Mouse (Mus musculus): Measurements from ENCODE around the gene Gys1. TPM values are rescaled to one million over a fixed set of nuclear protein-coding genes. Genes with fewer than 3 reads are reported as not detected.
"Not testable (repeated sequence)": the region's sequence is repeated elsewhere in the genome, so short reads cannot be mapped to it uniquely, and the experiment has no call there.

The Gys1 gene
- polyA plus RNA-seq, 1 experiment, result not detected

- TF ChIP-seq POLR2A (IDR thresholded peaks at IDR 0.05; ENCODE audit: insufficient read depth, low read depth, low read length), result no peak
- no peak for TF ChIP-seq CTCF (IDR thresholded peaks at IDR 0.05; ENCODE audit: insufficient read depth, low read depth, low read length)
- WGBS, result under 1% methylated on average over 43 of the region's 43 CpGs
Observed at GRCm38 (mm10) chr7:45458748-45459563, 24.3 kb downstream of the Gys1 start.

GRCm38 (mm10) chr7:45459564-45460140, 25.0 kb downstream of the Gys1 start, which contains the start of gene Ftl1:
Gene Ftl1, minus strand, starts transcription at chr7:45459884.
- Histone ChIP-seq H3K4me3 (ENCODE audit: insufficient read depth, low read depth, low read length) (peak within 1 kb of the TSS; percentile 58), H3K4me1 (ENCODE audit: control insufficient read depth, insufficient read depth, low read length) (peaks cover 22% of the 10 kb centered on the region), H3K27ac (ENCODE audit: insufficient read depth, low read depth, low read length) (peak within 1 kb of the TSS; percentile 86)
- 0% methylated on average over 37 of the region's 37 CpGs for WGBS
- TF ChIP-seq POLR2A (IDR thresholded peaks at IDR 0.05; ENCODE audit: insufficient read depth, low read depth, low read length), result peak; percentile 96

More at GRCm38 (mm10) chr7:45458748-45459563, 24.3 kb downstream of the Gys1 start:
- Histone ChIP-seq H3K4me3 (ENCODE audit: insufficient read depth, low read depth, low read length) (peak overlapping the region; percentile 58), H3K27ac (ENCODE audit: insufficient read depth, low read depth, low read length) (peak overlapping the region; percentile 65), H3K4me1 (ENCODE audit: control insufficient read depth, insufficient read depth, low read length) (peaks cover 22% of the 10 kb centered on the region)

GRCm38 (mm10) chr7:45460377-45460776, 25.7 kb downstream of the Gys1 start:
- peaks cover 28% of the 10 kb centered on the region for H3K4me1 ChIP-seq (ENCODE audit: control insufficient read depth, insufficient read depth, low read length)
- H3K4me3 ChIP-seq (ENCODE audit: insufficient read depth, low read depth, low read length), result no peak overlapping the region
- WGBS, result 66% methylated on average over 7 of the region's 7 CpGs
- H3K27ac ChIP-seq (ENCODE audit: insufficient read depth, low read depth, low read length), result peak overlapping the region; percentile 86
- TF ChIP-seq CTCF (IDR thresholded peaks at IDR 0.05; ENCODE audit: insufficient read depth, low read depth, low read length), result no peak
- TF ChIP-seq POLR2A (IDR thresholded peaks at IDR 0.05; ENCODE audit: insufficient read depth, low read depth, low read length), result no peak

GRCm38 (mm10) chr7:45460860-45461314, 26.2 kb downstream of the Gys1 start:
- peaks cover 33% of the 10 kb centered on the region for H3K4me1 ChIP-seq (ENCODE audit: control insufficient read depth, insufficient read depth, low read length)
- H3K4me3 ChIP-seq (ENCODE audit: insufficient read depth, low read depth, low read length), result no peak overlapping the region
- 33% methylated on average over 13 of the region's 13 CpGs for WGBS
- TF ChIP-seq CTCF (IDR thresholded peaks at IDR 0.05; ENCODE audit: insufficient read depth, low read depth, low read length) (no peak), POLR2A (IDR thresholded peaks at IDR 0.05; ENCODE audit: insufficient read depth, low read depth, low read length) (no peak)
- H3K27ac ChIP-seq (ENCODE audit: insufficient read depth, low read depth, low read length), result peak overlapping the region; percentile 86; the same call in 1 of the 2 replicates

GRCm38 (mm10) chr7:45461326-45461725, 26.7 kb downstream of the Gys1 start:
- WGBS, result 63% methylated on average over 5 of the region's 5 CpGs
- H3K4me3 ChIP-seq (ENCODE audit: insufficient read depth, low read depth, low read length), result no peak overlapping the region
- H3K4me1 ChIP-seq (ENCODE audit: control insufficient read depth, insufficient read depth, low read length), result peaks cover 36% of the 10 kb centered on the region
- no peak for TF ChIP-seq POLR2A (IDR thresholded peaks at IDR 0.05; ENCODE audit: insufficient read depth, low read depth, low read length)
- TF ChIP-seq CTCF (IDR thresholded peaks at IDR 0.05; ENCODE audit: insufficient read depth, low read depth, low read length), result no peak
- peak overlapping the region; percentile 86; the same call in 1 of the 2 replicates for H3K27ac ChIP-seq (ENCODE audit: insufficient read depth, low read depth, low read length)

- TF ChIP-seq POLR2A (IDR thresholded peaks at IDR 0.05; ENCODE audit: insufficient read depth, low read depth, low read length), result no peak
- TF ChIP-seq CTCF (IDR thresholded peaks at IDR 0.05; ENCODE audit: insufficient read depth, low read depth, low read length), result no peak
- peaks cover 35% of the 10 kb centered on the region for H3K4me1 ChIP-seq (ENCODE audit: control insufficient read depth, insufficient read depth, low read length)
- 92% methylated on average over 4 of the region's 4 CpGs for WGBS
- no peak overlapping the region for H3K27ac ChIP-seq (ENCODE audit: insufficient read depth, low read depth, low read length)
- no peak overlapping the region for H3K4me3 ChIP-seq (ENCODE audit: insufficient read depth, low read depth, low read length)
Observed at GRCm38 (mm10) chr7:45461781-45462180, 27.1 kb downstream of the Gys1 start.

GRCm38 (mm10) chr7:45462325-45462724, 27.7 kb downstream of the Gys1 start:
- no peak for TF ChIP-seq CTCF (IDR thresholded peaks at IDR 0.05; ENCODE audit: insufficient read depth, low read depth, low read length)
- no peak for TF ChIP-seq POLR2A (IDR thresholded peaks at IDR 0.05; ENCODE audit: insufficient read depth, low read depth, low read length)
- Histone ChIP-seq H3K4me1 (ENCODE audit: control insufficient read depth, insufficient read depth, low read length) (peaks cover 30% of the 10 kb centered on the region), H3K27ac (ENCODE audit: insufficient read depth, low read depth, low read length) (no peak overlapping the region), H3K4me3 (ENCODE audit: insufficient read depth, low read depth, low read length) (no peak overlapping the region)
- 86% methylated on average over 4 of the region's 4 CpGs for WGBS

GRCm38 (mm10) chr7:45462868-45463267, 28.2 kb downstream of the Gys1 start:
- not testable (repeated sequence) for H3K27ac ChIP-seq (ENCODE audit: insufficient read depth, low read depth, low read length); H3K4me3 ChIP-seq (ENCODE audit: insufficient read depth, low read depth, low read length)
- H3K4me1 ChIP-seq (ENCODE audit: control insufficient read depth, insufficient read depth, low read length), result peaks cover 26% of the 10 kb centered on the region
- 78% methylated on average over 4 of the region's 4 CpGs for WGBS
